In the genomic region with DNA sequence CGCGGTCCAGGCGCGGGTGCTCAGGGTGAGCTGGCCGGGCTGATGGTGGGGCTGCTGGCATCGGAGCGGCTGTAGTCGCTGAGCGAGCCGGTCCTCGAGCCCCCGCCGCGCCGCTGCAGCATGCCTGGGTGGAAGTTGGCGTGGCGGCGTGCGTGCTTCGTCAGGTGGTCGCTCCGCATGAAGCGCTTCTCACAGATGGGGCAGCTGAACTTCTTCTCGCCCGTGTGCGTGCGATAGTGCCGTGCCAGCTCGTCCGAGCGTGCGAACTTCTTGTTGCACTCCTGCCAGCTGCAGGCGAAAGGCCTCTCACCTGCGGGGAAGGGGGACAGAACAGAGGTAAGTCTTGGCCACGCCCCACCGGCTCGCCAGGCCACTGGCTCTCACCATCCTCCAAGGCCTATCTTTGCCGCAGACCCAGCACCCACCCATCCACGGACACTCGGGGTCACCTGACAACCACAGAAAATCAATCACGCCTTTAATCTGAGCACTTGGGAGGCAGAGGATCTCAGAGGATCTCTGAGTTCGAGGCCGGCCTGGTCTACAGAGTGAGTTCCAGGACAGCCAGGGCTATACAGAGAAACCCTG, we compare ENCODE assay signal across 29 mouse cellular contexts. TPM values are rescaled to one million over a fixed set of nuclear protein-coding genes. Genes with fewer than 3 reads are reported as not detected.
DNase-seq lines count a peak whose midpoint lies in the region; TF ChIP-seq lines count a peak whose summit lies in the region.
"Had no signal": no experiment of that assay in that cellular context is flagged by ENCODE, and none has a peak within 500 bp of the region (broad histone marks: within the 10 kb centered on the region; RNA-seq: fewer than 3 reads in every experiment).

No protein-coding gene starts in this region.

- peaks cover 49% of the 10 kb centered on the region for H3K79me2 ChIP-seq in myocyte (ENCODE audit: control insufficient read depth, insufficient read depth)

- peak; percentile 20 to 43 for DNase-seq in adrenal gland, adult (ENCODE audit: inconsistent age in 2 of 2, low spot score in 1 of 2)
- DNase-seq in adrenal gland, postnatal 25 days: no peak
- DNase-seq in gastrocnemius, adult 2 months: peak; percentile 20
- no peak for DNase-seq in gastrocnemius, postnatal 36 days
- DNase-seq in left cerebral cortex, adult 2 months (ENCODE audit: extremely low spot score in 1 of 2, low spot score in 2 of 2): no peak
- no peak for DNase-seq in left cerebral cortex, postnatal 10 days (ENCODE audit: extremely low spot score in 1 of 2, low spot score in 2 of 2)
- no peak for DNase-seq in gastrocnemius, postnatal 25 days
- DNase-seq: adrenal gland, adult 8-10 months; gastrocnemius, postnatal 10 days; kidney, adult 8-10 months; kidney, postnatal 4 days; layer of hippocampus, postnatal 36 days; lung, adult 18-20 months; lung, postnatal 36 days; right cerebral cortex, postnatal 25 days had no signal

- no peak overlapping the region for H3ac ChIP-seq in myocyte (ENCODE audit: control insufficient read depth, insufficient read length)

- no peak overlapping the region for H3K4me3 ChIP-seq in gastrocnemius, adult 2 months
- H3K4me3 ChIP-seq in left cerebral cortex, adult 2 months: no peak overlapping the region
- H3K4me3 ChIP-seq in myocyte: no peak overlapping the region
- H3K4me3 ChIP-seq: embryonic facial prominence, embryonic 10.5 days; forebrain, embryonic 13.5 days; limb, embryonic 10.5 days; stomach, embryonic 15.5 days had no signal

- H3K36me3 ChIP-seq in myocyte (ENCODE audit: control insufficient read depth, insufficient read depth): peaks cover 7% of the 10 kb centered on the region

- intact Hi-C loops in gastrocnemius, adult 2 months (cut with DNase I): no loop called here
- intact Hi-C loops in gastrocnemius, postnatal 36 days (cut with DNase I): no loop called here
- intact Hi-C loops in left cerebral cortex, adult 2 months (cut with DNase I): no loop called here
- intact Hi-C loops in left cerebral cortex, postnatal 10 days (cut with DNase I): loop anchor here (10.0 kb wide), 1 partner anchor 137 kb away; no protein-coding TSS in a partner anchor

- TF ChIP-seq POLR2A in myocyte (IDR thresholded peaks at IDR 0.05; ENCODE audit: insufficient read length, low read depth): no peak

- H3K27me3 ChIP-seq in myocyte (ENCODE audit: control insufficient read depth, insufficient read depth, insufficient read length): no peaks in the 10 kb centered on the region
- H3K27me3 ChIP-seq: forebrain, embryonic 13.5 days; stomach, embryonic 15.5 days had no signal

- no peak for TF ChIP-seq CTCF in gastrocnemius, adult 2 months (IDR thresholded peaks at IDR 0.05)
- no peak for TF ChIP-seq CTCF in left cerebral cortex, adult 2 months (IDR thresholded peaks at IDR 0.05)

- H3K4me2 ChIP-seq in myocyte (ENCODE audit: low read depth): no peak overlapping the region
- H3K4me2 ChIP-seq: forebrain, embryonic 13.5 days; stomach, embryonic 15.5 days had no signal

- peak overlapping the region; percentile 49 for H3K27ac ChIP-seq in gastrocnemius, adult 2 months
- peak overlapping the region; percentile 28 for H3K27ac ChIP-seq in left cerebral cortex, adult 2 months
- H3K27ac ChIP-seq: embryonic facial prominence, embryonic 10.5 days; forebrain, embryonic 13.5 days; limb, embryonic 10.5 days; stomach, embryonic 15.5 days had no signal

TF ChIP-seq in myocyte, 11 proteins besides CTCF, POLR2A, EP300 and RAD21:
- TF ChIP-seq SRF (IDR thresholded peaks at IDR 0.05; ENCODE audit: control insufficient read depth, insufficient read length, low read depth) (no peak), POLR2AphosphoS2 (IDR thresholded peaks at IDR 0.05; ENCODE audit: insufficient read length, low read depth) (peak; percentile 20), TCF12 (IDR thresholded peaks at IDR 0.05; ENCODE audit: insufficient read depth, poor library complexity, severe bottlenecking) (no peak), MAX (IDR thresholded peaks at IDR 0.05; ENCODE audit: low read depth) (no peak), E2F4 (IDR thresholded peaks at IDR 0.05; ENCODE audit: insufficient read depth) (no peak), MYOD1 (IDR thresholded peaks at IDR 0.05; ENCODE audit: control insufficient read depth in 1 of 3, insufficient read length in 2 of 3, low read depth in 2 of 3) (no peak)

RNA-seq across cellular contexts. Expression of a gene that starts 25.1 kb away (rescaled TPM):
- total RNA-seq in adrenal gland, postnatal 25 days (2021): not detected in 2 replicates
- total RNA-seq in gastrocnemius, adult 2 months (2021): under 1 TPM in 1 of 2 experiments, not detected in 1; 0.22 TPM
- not detected for total RNA-seq in gastrocnemius, postnatal 36 days (2021)
- total RNA-seq in left cerebral cortex, adult 2 months (2021): not detected
- total RNA-seq in left cerebral cortex, postnatal 10 days (2021): not detected
- 0.17 TPM for polyA plus RNA-seq in myocyte (2012; fragmentation: generic; extraction: Trizol)
- not detected for total RNA-seq in gastrocnemius, postnatal 25 days (2021)
- total RNA-seq: common myeloid progenitor, adult 5-6 weeks; gastrocnemius, postnatal 10 days; hematopoietic stem cell, adult 5-6 weeks; layer of hippocampus, postnatal 36 days; neutrophil, adult 5-6 weeks had no signal
- polyA plus RNA-seq: CD4-positive, CD25-positive, alpha-beta regulatory T cell, adult 4 months; embryonic facial prominence, embryonic 10.5 days; frontal cortex, adult 2 months; hindbrain, embryonic 16.5 days; limb, embryonic 10.5 days; liver, adult 2 months; midbrain, embryonic 16.5 days; spleen, adult 2 months had no signal

RNA-seq across cellular contexts. Expression of a gene that starts 47.1 kb away (rescaled TPM):
- 85.4 and 93.8 TPM in 2 replicates for total RNA-seq in adrenal gland, postnatal 25 days (2021)
- 10 to 100 TPM; 56.6 to 59.6 TPM for total RNA-seq in gastrocnemius, adult 2 months (2021)
- total RNA-seq in gastrocnemius, postnatal 36 days (2021): 10 to 100 TPM; 42.3 to 47.7 TPM
- 100 to 1,000 TPM; 179 to 199 TPM for total RNA-seq in left cerebral cortex, adult 2 months (2021)
- total RNA-seq in left cerebral cortex, postnatal 10 days (2021): 100 to 1,000 TPM; 148 to 154 TPM
- 30.4 TPM for polyA plus RNA-seq in myocyte (2012; fragmentation: generic; extraction: Trizol)
- total RNA-seq in gastrocnemius, postnatal 25 days (2021): 10 to 100 TPM; 38.9 to 43.1 TPM

Comparison
In these comparisons a context has a peak if more than half of its experiments do, and no peak if none do; other contexts are left out.
1. DNase-seq: peak in adrenal gland, adult (2 of 2) and gastrocnemius, adult 2 months (single experiment); none in adrenal gland, postnatal 25 days (single experiment), gastrocnemius, postnatal 36 days (0 of 2), left cerebral cortex, adult 2 months (0 of 2), left cerebral cortex, postnatal 10 days (0 of 2) and gastrocnemius, postnatal 25 days (single experiment).